Mouse (Mus musculus): ENCODE measurements around the gene Sbno1. TPM values are rescaled to one million over a fixed set of nuclear protein-coding genes. Genes with fewer than 3 reads are reported as not detected.
A peak's percentile ranks its signal among the peaks of the same experiment; 100 is the strongest.

The Sbno1 gene
- polyA plus RNA-seq, 1 experiment from 2014 or later, result 90.3 TPM

DNA sequence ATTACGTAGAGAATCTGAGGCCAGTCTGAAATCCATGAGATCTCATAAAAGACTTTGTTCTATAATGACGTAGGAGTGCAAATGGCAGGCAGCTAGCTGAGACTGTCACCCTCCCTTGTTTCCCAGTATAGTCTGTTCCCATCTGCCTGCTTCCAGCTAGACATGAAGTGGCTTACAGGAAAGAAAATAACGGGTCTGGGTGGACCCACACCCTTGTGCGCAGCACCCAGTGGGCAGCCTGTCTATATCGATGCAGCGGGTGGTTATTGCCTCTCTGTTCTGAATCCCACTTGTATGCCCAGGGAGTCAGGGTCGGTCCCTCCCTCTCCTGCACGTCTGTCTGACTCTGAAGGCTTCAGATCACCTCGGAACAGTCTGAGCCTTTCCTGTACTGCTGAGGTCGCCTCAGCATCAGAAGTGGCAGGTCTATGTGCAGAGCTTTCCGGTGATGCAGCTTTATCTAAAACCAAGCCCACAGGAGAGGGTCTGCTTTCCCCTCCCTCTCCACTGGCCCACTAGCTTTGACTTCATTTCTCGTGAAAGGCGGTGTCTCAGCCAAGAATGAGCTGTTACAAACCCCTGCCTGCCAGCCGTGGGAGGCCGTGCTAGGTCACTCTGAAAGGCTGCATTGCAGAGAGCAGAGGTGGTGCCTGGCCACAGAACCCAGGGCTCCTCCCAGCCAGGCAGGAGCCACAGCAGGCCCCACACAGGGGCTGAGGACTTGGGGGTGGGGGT lies 26.9 kb upstream of the Sbno1 start:
- WGBS, result 85% methylated on average over 15 of the region's 15 CpGs
- no peaks in the 10 kb centered on the region for H3K9me3 ChIP-seq (replicated peaks)

DNA sequence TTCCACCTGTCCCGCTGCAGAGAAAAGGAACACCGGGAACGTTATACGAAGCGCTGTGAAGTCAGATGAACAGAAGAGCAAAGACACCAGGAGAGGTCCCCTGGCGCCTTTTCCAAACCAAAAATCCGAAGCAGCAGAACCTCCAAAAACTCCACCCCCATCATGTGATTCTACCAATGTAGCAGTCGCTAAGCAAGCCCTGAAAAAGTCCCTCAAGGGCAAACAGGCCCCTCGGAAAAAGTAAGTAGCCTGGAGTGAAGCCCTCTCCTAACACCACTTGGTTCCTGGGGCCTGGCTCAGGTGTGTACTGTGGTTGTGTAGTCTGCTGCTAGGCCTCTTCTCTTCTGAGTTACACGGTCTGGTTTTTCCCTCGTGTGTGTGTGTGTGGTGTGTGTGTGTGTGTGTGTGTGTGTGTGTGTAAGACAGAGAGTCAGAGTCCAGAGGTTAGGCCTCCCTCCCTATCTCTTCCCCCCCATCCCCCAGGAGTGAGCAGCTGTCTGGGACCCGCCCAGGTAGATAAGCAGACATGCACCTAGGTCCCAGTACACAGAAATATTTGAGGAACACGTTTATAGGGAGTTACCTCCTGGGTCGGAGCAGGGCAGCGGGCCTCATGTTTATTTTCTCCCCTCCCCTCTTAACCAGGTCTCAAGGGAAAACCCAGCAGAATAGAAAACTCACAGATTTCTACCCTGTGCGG lies 25.0 kb upstream of the Sbno1 start:
- H3K4me1 ChIP-seq, result peaks cover 39% of the 10 kb centered on the region
- DNase-seq (ENCODE audit: low spot score), result no peak
- 89% methylated on average over 16 of the region's 16 CpGs for WGBS
- H3K36me3 ChIP-seq, result peaks cover 91% of the 10 kb centered on the region
- no peak overlapping the region for H3K4me3 ChIP-seq
- no peaks in the 10 kb centered on the region for H3K9me3 ChIP-seq (replicated peaks)
- no peaks in the 10 kb centered on the region for H3K27me3 ChIP-seq (ENCODE audit: low read depth, poor library complexity, severe bottlenecking)
- no peak overlapping the region for H3K27ac ChIP-seq (replicated peaks)

More for the DNA sequence above, 26.9 kb upstream of the Sbno1 start:
- H3K36me3 ChIP-seq, result peaks cover 99% of the 10 kb centered on the region
- H3K4me3 ChIP-seq, result no peak overlapping the region
- no peak overlapping the region for H3K27ac ChIP-seq (replicated peaks)
- DNase-seq (ENCODE audit: low spot score), result no peak
- no peaks in the 10 kb centered on the region for H3K27me3 ChIP-seq (ENCODE audit: low read depth, poor library complexity, severe bottlenecking)
- peaks cover 22% of the 10 kb centered on the region for H3K4me1 ChIP-seq

DNA sequence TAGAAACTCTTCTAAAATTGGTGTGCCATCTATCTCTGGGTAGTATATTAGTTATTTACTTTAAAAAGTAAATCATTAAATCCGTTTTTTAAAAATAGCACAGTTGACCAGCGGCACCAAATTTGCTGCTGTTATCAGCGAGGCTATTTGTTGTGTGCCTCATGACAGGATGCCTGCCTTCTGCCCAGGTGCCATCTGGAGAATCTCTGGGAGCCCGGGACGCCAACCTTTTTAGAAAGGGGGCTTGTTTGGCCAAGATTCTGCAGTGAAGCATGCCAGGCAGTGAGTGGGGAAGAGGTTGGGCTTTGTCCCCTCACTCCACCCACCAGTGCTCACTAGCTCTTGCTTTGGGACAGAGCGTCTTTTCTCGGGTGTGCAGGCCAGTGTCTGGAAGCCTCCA lies 24.2 kb upstream of the Sbno1 start:
- Histone ChIP-seq H3K36me3 (peaks cover 84% of the 10 kb centered on the region), H3K27me3 (ENCODE audit: low read depth, poor library complexity, severe bottlenecking) (no peaks in the 10 kb centered on the region), H3K9me3 (replicated peaks) (no peaks in the 10 kb centered on the region), H3K4me3 (no peak overlapping the region), H3K27ac (replicated peaks) (no peak overlapping the region), H3K4me1 (peaks cover 40% of the 10 kb centered on the region)
- no peak for DNase-seq (ENCODE audit: low spot score)
- 94% methylated on average over 7 of the region's 7 CpGs for WGBS

DNA sequence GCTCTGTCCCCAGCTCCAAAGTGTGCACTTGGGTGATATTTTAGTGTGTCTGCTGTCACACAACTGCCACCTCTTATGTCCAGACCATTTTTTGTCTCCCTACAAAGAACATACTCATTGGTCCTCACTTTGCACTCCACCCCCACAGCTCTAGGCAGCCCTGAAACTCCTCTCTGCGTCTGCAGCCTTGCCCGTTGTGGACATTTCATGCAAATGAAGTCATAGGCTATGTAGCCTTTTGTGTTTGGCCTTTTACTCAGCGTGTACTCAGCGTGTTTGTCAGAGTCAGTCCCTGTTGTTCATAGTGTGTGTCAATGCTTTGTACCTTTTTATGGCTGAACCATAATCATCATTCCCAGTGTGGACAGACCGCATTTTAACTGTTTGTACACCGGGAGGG lies 23.7 kb upstream of the Sbno1 start:
- 82% methylated on average over 6 of the region's 6 CpGs for WGBS
- Histone ChIP-seq H3K4me1 (peaks cover 46% of the 10 kb centered on the region), H3K27me3 (ENCODE audit: low read depth, poor library complexity, severe bottlenecking) (no peaks in the 10 kb centered on the region), H3K4me3 (no peak overlapping the region), H3K36me3 (peaks cover 78% of the 10 kb centered on the region), H3K9me3 (replicated peaks) (no peaks in the 10 kb centered on the region), H3K27ac (replicated peaks) (no peak overlapping the region)
- DNase-seq (ENCODE audit: low spot score), result no peak

DNA sequence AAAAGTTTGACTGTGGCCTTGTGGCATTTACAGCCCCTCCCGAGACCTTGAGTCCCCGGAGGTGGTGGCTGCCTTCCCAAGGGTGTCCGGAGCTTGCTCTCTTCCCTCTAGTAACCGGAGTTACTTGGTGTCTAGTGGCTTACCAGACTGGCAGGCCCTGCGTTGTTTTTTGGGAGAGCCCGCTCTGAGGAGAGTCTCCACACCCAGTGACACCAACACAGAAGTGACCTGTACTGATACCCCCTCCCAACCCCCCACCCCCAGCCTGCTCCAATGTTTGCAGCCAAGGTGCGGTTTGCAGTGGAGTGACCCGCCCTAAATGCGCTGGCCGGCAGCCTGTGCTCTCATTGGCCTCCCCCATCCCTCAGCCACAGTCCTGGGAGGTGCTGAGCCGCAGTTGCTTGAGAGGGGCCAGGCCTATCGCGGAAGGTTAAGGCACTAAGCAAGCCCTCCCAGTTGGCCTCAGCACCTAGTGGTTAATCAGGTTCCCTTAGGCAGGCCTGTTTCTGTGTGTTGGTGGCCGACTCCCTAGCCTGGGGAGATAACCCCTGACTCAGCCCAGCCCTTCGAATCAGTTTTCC lies 20.6 kb upstream of the Sbno1 start:
- peak; percentile 66 for DNase-seq (ENCODE audit: low spot score)
- Histone ChIP-seq H3K27me3 (ENCODE audit: low read depth, poor library complexity, severe bottlenecking) (no peaks in the 10 kb centered on the region), H3K4me1 (peaks cover 43% of the 10 kb centered on the region), H3K27ac (replicated peaks) (peak overlapping the region; percentile 96), H3K9me3 (replicated peaks) (no peaks in the 10 kb centered on the region), H3K36me3 (peaks cover 56% of the 10 kb centered on the region), H3K4me3 (peak overlapping the region; percentile 94)
- 3% methylated on average over 15 of the region's 15 CpGs for WGBS

DNA sequence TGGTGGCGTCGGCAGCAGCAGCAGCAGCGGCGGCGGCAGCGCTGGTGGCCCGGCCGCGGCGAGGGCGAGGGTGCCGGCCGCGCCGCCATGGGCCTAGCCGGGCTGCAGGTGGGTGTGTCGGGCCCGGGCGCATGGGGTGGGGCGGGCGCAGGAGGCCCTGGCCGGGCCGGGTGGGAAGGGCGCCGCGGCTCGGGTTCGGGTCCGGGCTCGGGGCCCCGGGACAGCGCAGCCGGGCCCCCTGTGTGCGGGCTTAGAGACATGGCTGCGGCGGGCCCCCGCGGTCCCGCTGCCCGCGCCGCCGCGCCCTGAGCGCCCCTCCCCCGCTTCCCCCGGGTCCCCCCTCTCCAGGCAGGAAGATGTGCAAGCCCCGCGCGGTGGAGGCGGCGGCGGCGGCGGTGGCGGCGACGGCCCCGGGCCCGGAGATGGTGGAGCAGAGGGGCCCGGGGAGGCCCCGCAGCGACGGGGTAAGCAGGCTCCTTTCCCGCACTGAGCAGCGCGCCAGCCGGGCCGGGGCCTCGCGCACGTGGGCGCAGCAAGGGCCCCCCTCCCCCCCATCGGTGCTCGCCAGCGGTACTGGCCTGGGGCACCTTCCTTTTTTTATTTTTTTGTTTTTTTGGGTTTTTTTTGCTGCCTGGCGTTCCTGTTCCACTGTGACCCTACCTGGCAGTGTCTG lies 20.0 kb upstream of the Sbno1 start:
- peaks cover 47% of the 10 kb centered on the region for H3K4me1 ChIP-seq
- H3K27me3 ChIP-seq (ENCODE audit: low read depth, poor library complexity, severe bottlenecking), result no peaks in the 10 kb centered on the region
- peak overlapping the region; percentile 94 for H3K4me3 ChIP-seq
- under 1% methylated on average over 56 of the region's 77 CpGs for WGBS
- peaks cover 49% of the 10 kb centered on the region for H3K36me3 ChIP-seq
- DNase-seq (ENCODE audit: low spot score), result peak; percentile 63
- H3K27ac ChIP-seq (replicated peaks), result peak overlapping the region; percentile 96
- no peaks in the 10 kb centered on the region for H3K9me3 ChIP-seq (replicated peaks)

DNA sequence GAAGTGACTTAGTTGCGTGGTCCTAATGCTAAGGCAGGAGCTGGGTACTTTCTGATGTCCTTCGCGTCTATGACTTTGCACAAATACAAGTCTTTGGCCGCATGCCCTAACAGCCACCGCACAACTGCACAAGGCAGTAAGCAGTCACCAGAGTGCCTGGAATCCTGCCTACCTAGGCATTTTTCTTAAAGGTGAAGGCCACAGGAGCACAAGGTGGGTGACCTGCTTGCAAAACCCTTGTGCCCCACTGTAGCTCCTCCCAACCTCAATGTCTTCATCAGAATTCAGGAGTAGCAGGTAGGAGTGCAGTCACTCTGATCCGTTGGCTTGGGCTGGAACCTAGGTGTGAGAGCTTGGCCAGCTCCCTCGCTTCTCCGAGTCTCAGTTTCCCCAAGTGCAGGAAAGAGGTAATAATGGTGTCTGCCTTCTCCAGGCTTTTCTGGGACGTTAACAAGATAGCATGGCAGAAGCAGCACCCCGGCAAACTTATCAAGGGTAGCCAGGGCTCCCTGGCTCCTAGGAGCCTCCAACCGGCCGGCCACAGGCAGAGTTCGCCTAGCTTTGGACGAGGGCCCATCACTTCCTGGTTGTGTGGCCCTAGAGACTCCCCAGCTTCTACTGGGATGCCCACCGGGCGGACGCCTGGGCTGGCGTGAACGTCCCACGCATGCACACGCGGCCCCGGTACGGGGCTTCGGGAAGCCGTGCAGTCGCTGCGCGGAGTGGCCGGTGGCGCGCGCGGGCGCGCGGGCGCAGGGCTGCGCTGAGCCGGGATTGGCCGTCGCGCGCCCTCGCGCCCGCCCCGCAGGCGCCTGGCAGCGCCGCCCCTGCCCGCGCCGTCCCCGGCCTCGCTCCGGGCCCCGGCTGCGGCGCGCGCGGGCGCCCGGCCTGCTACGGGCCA lies 19.1 kb upstream of the Sbno1 start:
- peak overlapping the region; percentile 94 for H3K4me3 ChIP-seq
- H3K36me3 ChIP-seq, result peaks cover 41% of the 10 kb centered on the region
- no peaks in the 10 kb centered on the region for H3K27me3 ChIP-seq (ENCODE audit: low read depth, poor library complexity, severe bottlenecking)
- peaks cover 54% of the 10 kb centered on the region for H3K4me1 ChIP-seq
- no peaks in the 10 kb centered on the region for H3K9me3 ChIP-seq (replicated peaks)
- peak; percentile 70 for DNase-seq (ENCODE audit: low spot score)
- 17% methylated on average over 66 of the region's 66 CpGs for WGBS
- peak overlapping the region; percentile 96 for H3K27ac ChIP-seq (replicated peaks)

DNA sequence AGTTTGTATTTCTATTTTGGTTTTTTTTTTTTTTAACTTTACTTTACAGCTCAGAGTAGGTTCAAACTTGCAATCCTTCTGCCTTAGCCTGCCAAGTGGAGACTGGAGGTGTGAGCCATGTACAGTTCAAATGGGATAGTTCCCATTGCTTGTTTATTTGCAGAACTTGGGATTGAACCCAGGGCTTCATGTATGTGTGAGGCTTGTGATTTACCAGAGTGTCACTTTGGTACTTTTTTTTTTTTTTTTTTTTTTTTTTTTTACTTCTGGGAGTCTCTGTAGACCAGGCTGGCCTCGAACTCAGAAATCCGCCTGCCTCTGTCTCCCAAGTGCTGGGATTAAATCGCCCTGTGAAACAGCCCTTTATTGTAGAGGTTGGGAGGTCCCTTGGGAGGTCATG lies 18.4 kb upstream of the Sbno1 start:
- peak overlapping the region; percentile 94; the same call in 1 of the 2 replicates for H3K4me3 ChIP-seq

DNA sequence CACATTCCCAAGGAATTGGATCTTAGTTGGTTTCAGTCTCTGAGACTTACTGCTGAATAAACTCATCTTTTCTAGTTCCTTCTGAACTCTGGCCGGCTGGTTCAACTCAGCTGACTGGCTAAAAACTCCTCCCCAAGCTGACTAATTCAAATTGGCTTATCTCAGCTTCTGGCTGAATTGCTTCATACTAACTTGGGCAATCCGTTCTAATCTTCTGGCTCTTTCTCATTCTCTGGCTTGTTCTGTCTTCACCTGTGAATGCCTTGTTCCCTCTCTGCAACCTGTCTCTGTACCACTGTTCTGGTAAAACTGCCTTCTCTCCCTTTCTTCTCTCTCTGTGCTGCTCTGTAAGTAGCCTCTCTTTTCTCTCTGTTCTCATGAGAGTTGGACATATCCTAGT lies 16.8 kb upstream of the Sbno1 start:
- no peaks in the 10 kb centered on the region for H3K9me3 ChIP-seq (replicated peaks)
- WGBS, result 84% methylated on average over 2 of the region's 2 CpGs
- H3K36me3 ChIP-seq, result peaks cover 18% of the 10 kb centered on the region
- DNase-seq (ENCODE audit: low spot score), result no peak
- H3K27me3 ChIP-seq (ENCODE audit: low read depth, poor library complexity, severe bottlenecking), result no peaks in the 10 kb centered on the region
- peaks cover 50% of the 10 kb centered on the region for H3K4me1 ChIP-seq
- H3K27ac ChIP-seq (replicated peaks), result no peak overlapping the region
- peak overlapping the region; percentile 10; the same call in 1 of the 2 replicates for H3K4me3 ChIP-seq

More for the DNA sequence above, 18.4 kb upstream of the Sbno1 start:
- no peak for DNase-seq (ENCODE audit: low spot score)
- H3K27ac ChIP-seq (replicated peaks), result no peak overlapping the region
- peaks cover 34% of the 10 kb centered on the region for H3K36me3 ChIP-seq
- H3K4me1 ChIP-seq, result peaks cover 50% of the 10 kb centered on the region
- WGBS, result 69% methylated on average over 3 of the region's 3 CpGs
- no peaks in the 10 kb centered on the region for H3K9me3 ChIP-seq (replicated peaks)
- H3K27me3 ChIP-seq (ENCODE audit: low read depth, poor library complexity, severe bottlenecking), result no peaks in the 10 kb centered on the region

DNA sequence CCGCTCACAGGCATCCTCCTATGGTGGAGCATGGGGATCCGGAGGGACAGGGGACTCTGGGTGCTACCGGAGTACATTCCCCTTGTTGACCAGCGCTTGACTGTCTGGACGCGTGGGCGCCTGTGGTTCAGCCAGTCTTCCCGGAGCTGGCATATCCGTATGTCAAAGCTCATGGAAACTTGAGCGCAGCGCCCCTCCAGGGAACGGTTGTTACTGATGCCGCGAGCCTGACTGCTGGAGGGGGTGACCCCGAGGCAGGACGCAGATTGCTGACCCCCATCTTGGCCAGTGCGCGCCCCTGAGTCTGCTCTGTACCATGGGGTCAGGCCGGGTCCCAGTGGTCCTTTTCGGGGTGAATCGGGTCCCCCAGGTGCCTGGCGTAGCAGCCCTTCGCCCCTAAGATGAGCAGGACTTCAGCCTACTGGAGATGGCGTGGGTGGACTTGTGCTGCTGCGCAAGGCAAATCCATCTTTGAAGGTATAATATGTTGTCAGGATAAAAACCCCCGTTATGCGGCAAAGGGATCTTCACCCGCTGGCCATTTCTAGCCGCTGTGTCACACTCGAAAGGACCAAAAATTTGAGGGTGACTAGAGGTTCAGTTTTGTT lies 14.4 kb upstream of the Sbno1 start:
- peak; percentile 84 for DNase-seq (ENCODE audit: low spot score)
- H3K27me3 ChIP-seq (ENCODE audit: low read depth, poor library complexity, severe bottlenecking), result no peaks in the 10 kb centered on the region
- H3K4me3 ChIP-seq, result peak overlapping the region; percentile 87

DNA sequence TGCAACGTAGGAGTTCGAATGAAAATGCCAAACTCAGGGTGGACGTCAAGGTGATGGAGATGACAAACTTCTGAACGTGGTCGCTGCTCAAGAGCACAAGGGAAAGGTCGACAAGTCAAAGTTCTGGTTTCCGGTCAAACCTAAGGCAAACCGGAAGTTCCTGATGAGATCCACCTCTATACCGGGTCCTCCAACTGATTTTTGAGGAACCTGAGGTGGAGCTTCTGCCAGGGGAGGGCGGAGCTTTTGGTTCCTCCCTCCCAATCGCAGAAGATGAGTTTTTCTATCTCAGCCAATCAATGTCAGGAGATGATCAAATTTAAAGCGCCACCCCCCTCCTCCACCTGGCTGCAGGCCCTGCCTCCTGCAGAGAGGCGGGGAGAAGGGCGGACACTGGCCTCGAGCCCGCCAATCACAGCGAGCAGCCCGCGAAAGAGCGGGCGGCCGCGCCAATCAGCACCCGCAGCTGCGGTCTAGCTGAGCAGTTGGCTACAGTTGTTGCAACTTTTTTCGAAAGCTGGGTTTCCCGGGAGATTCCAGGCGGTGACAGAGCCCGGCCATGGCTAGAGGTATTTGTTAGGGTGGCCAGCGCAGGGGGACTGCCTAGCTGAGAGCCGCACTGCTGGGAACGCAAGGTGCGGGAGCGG lies 13.8 kb upstream of the Sbno1 start, which contains the start of gene Kmt5a:
TSS of gene Kmt5a (plus strand) at position 484 of the 647 bp plus-strand sequence.
- WGBS, result under 1% methylated on average over 34 of the region's 34 CpGs
- no peaks in the 10 kb centered on the region for H3K27me3 ChIP-seq (ENCODE audit: low read depth, poor library complexity, severe bottlenecking)
- H3K9me3 ChIP-seq (replicated peaks), result no peaks in the 10 kb centered on the region
- peaks cover 26% of the 10 kb centered on the region for H3K4me1 ChIP-seq
- peak; percentile 97 for DNase-seq (ENCODE audit: low spot score)
- H3K4me3 ChIP-seq, result peak within 1 kb of the TSS; percentile 87
- H3K36me3 ChIP-seq, result peaks cover 8% of the 10 kb centered on the region; the same call in 1 of the 2 replicates
- peak within 1 kb of the TSS; percentile 95 for H3K27ac ChIP-seq (replicated peaks)

More for the DNA sequence above, 14.4 kb upstream of the Sbno1 start:
- Histone ChIP-seq H3K36me3 (peaks cover 8% of the 10 kb centered on the region; the same call in 1 of the 2 replicates), H3K4me1 (peaks cover 32% of the 10 kb centered on the region), H3K27ac (replicated peaks) (peak overlapping the region; percentile 95), H3K9me3 (replicated peaks) (no peaks in the 10 kb centered on the region)
- under 1% methylated on average over 30 of the region's 30 CpGs for WGBS

Measured in midbrain, embryonic 10.5 days (tissue).